Mouse (Mus musculus) lung, adult 2 months (tissue): Measurements from ENCODE around the gene Ubap2.

Source experiments
- CTCF ChIP-seq: fragments of 200-500 bp; IDR thresholded peaks from 2 replicates; pipeline ENCODE4 v1.5.1; 2011; ENCODE audit warnings: mild to moderate bottlenecking, low read length, control low read depth; ENCODE audit not compliant: insufficient read depth
- POLR2A ChIP-seq: fragments of 200-500 bp; IDR thresholded peaks from 2 replicates; pipeline ENCODE4 v1.6.1; 2011; ENCODE audit warnings: low read depth, mild to moderate bottlenecking, control low read depth, low read length, borderline replicate concordance; ENCODE audit errors: extremely low read depth

GRCm38 (mm10) chr4:41293907-41294306 is 19.0 kb upstream of the Ubap2 start:
- no peak for TF ChIP-seq CTCF
- no peak for TF ChIP-seq POLR2A
